Mouse (Mus musculus) heart, postnatal 25 days (tissue): ENCODE measurements at regions not wholly inside any gene's neighbourhood (a gene's known extent, or its start where the extent isn't known, plus 50 kb on each side); places are given as distances from the start of the nearest gene placed in this dataset.
"Not testable (repeated sequence)": the region's sequence is repeated elsewhere in the genome, so short reads cannot be mapped to it uniquely, and the experiment has no call there.

Experiments
- DNase-seq: peaks from one replicate; pipeline ENCODE4 v3.0.0; 2022; ENCODE audit warnings: low spot score
- intact Hi-C: fragments of 180-260 bp; cut with DNase I; formaldehyde crosslinking; loops from one replicate; pipeline ENCODE4 v1.15.1; 2025

GRCm38 (mm10) chr10:118039056-118039455 is 102.6 kb upstream of the Mdm1 start:
- intact Hi-C loops, result no loop called here
- no peak for DNase-seq

- intact Hi-C loops, result no loop called here
- DNase-seq, result no peak
Measured at GRCm38 (mm10) chr10:118041068-118041467, 100.5 kb upstream of the Mdm1 start.

- intact Hi-C loops, result no loop called here
- DNase-seq, result no peak
Measured at GRCm38 (mm10) chr10:118043761-118044160, 97.8 kb upstream of the Mdm1 start.

- intact Hi-C loops, result loop anchor here (5.0 kb wide), 3 partner anchors 33 to 198 kb away; partner anchors contain the start of gene Rap1b
- DNase-seq, result no peak
Measured at GRCm38 (mm10) chr10:118044840-118045239, 96.8 kb upstream of the Mdm1 start.

- DNase-seq, result no peak
- intact Hi-C loops, result loop anchor here (5.0 kb wide), 3 partner anchors 33 to 198 kb away; partner anchors contain the start of gene Rap1b
Measured at GRCm38 (mm10) chr10:118045427-118045826, 96.2 kb upstream of the Mdm1 start.

- intact Hi-C loops, result loop anchor here (5.0 kb wide), 3 partner anchors 34 to 199 kb away; partner anchors contain the start of gene Rap1b
- DNase-seq, result no peak
Measured at GRCm38 (mm10) chr10:118046328-118046727, 95.3 kb upstream of the Mdm1 start.

GRCm38 (mm10) chr10:118046831-118047230 is 94.8 kb upstream of the Mdm1 start:
- intact Hi-C loops, result loop anchor here (5.0 kb wide), 3 partner anchors 35 to 200 kb away; partner anchors contain the start of gene Rap1b
- no peak for DNase-seq

GRCm38 (mm10) chr10:118049330-118049729 is 92.3 kb upstream of the Mdm1 start:
- intact Hi-C loops, result loop anchor here (2.0 to 5.0 kb wide), 5 partner anchors 37 to 202 kb away; partner anchors contain the start of gene Rap1b
- DNase-seq, result peak; percentile 85

- intact Hi-C loops, result loop anchor here (5.0 kb wide), 1 partner anchor 258 kb away; the partner anchor contains the start of gene Nup107
- no peak for DNase-seq
Measured at GRCm38 (mm10) chr10:118050152-118050641, 91.4 kb upstream of the Mdm1 start.

GRCm38 (mm10) chr10:118052042-118052441 is 89.6 kb upstream of the Mdm1 start:
- DNase-seq, result no peak
- intact Hi-C loops, result loop anchor here (5.0 kb wide), 1 partner anchor 260 kb away; the partner anchor contains the start of gene Nup107

GRCm38 (mm10) chr10:118052477-118052876 is 89.1 kb upstream of the Mdm1 start:
- no peak for DNase-seq
- intact Hi-C loops, result loop anchor here (5.0 kb wide), 1 partner anchor 260 kb away; the partner anchor contains the start of gene Nup107

GRCm38 (mm10) chr10:118053037-118053436 is 88.6 kb upstream of the Mdm1 start:
- DNase-seq, result no peak
- intact Hi-C loops, result loop anchor here (5.0 kb wide), 1 partner anchor 261 kb away; the partner anchor contains the start of gene Nup107

- intact Hi-C loops, result no loop called here
- DNase-seq, result no peak
Measured at GRCm38 (mm10) chr10:118056789-118057271, 84.8 kb upstream of the Mdm1 start.

GRCm38 (mm10) chr10:118057516-118057915 is 84.1 kb upstream of the Mdm1 start:
- intact Hi-C loops, result no loop called here
- no peak for DNase-seq

GRCm38 (mm10) chr10:118064816-118065216 is 76.8 kb upstream of the Mdm1 start:
- intact Hi-C loops, result no loop called here
- DNase-seq, result no peak

GRCm38 (mm10) chr10:118076341-118076740 is 65.3 kb upstream of the Mdm1 start:
- intact Hi-C loops, DNase-seq: not testable (repeated sequence)

- DNase-seq, result no peak
- intact Hi-C loops, result no loop called here
Measured at GRCm38 (mm10) chr10:118081636-118082166, 59.9 kb upstream of the Mdm1 start.

- intact Hi-C loops, result no loop called here
- DNase-seq, result no peak
Measured at GRCm38 (mm10) chr10:118083035-118083720, 58.4 kb upstream of the Mdm1 start.

- no peak for DNase-seq
- intact Hi-C loops, result no loop called here
Measured at GRCm38 (mm10) chr10:118083721-118084075, 57.9 kb upstream of the Mdm1 start.

- DNase-seq, result no peak
- intact Hi-C loops, result no loop called here
Measured at GRCm38 (mm10) chr10:118085046-118085983, 56.3 kb upstream of the Mdm1 start.
